Comparison of ENCODE assay signal across 10 mouse cellular contexts in the genomic region with DNA sequence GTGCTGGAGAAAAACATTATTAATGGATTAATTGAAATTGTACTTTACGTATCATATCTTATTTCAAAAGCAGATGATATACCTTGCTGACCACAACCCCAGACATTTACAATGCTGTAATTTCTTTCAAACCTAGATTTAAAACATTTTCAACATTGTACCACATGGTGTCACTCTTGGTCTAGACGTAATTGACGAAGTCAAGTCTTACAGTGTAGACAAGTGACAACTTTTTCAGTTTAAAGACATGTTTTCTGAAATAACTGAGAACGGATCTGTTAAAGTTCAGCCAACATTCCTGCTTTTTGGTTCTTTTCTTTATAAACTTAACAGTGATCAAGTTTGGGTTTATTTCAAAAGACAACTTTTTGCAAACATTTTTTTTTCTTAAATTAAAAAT. TPM values are rescaled to one million over a fixed set of nuclear protein-coding genes. Genes with fewer than 3 reads are reported as not detected.
DNase-seq lines count a peak whose midpoint lies in the region; ATAC-seq and TF ChIP-seq lines count a peak whose summit lies in the region.
"Had no signal": no experiment of that assay in that cellular context is flagged by ENCODE, and none has a peak within 500 bp of the region (broad histone marks: within the 10 kb centered on the region; RNA-seq: fewer than 3 reads in every experiment).

No protein-coding gene starts in this region.

- peak; percentile 57 for DNase-seq in 416B (ENCODE audit: low read depth)
- peak; percentile 26 for DNase-seq in R1 (ENCODE audit: low read depth, low spot score)
- no peak for DNase-seq in ovary, adult 18-20 months (ENCODE audit: low spot score)
- DNase-seq in right cerebral cortex, adult 18-20 months: no peak
- DNase-seq in adrenal gland, postnatal 36 days: no peak
- DNase-seq: adrenal gland, postnatal 14 days; spleen, adult 18-20 months had no signal

- TF ChIP-seq CTCF in intestine, postnatal 0 days (IDR thresholded peaks at IDR 0.05; ENCODE audit: low read depth): peak; percentile 76

- no peak overlapping the region for H3K4me2 ChIP-seq in intestine, postnatal 0 days (replicated peaks; ENCODE audit: low read depth)
- H3K4me2 ChIP-seq in intestine, embryonic 16.5 days (ENCODE audit: low read depth, low read length): no peak overlapping the region
- no peak overlapping the region for H3K4me2 ChIP-seq in hindbrain, embryonic 16.5 days (ENCODE audit: low read length)

- H3K27ac ChIP-seq in intestine, postnatal 0 days (ENCODE audit: low read depth, low read length): no peak overlapping the region
- H3K27ac ChIP-seq in intestine, embryonic 16.5 days (ENCODE audit: low read length): no peak overlapping the region
- H3K27ac ChIP-seq in hindbrain, embryonic 16.5 days (ENCODE audit: low read depth, low read length): no peak overlapping the region

- H3K27me3 ChIP-seq in intestine, postnatal 0 days (replicated peaks; ENCODE audit: control insufficient read depth, insufficient read depth, low read length): no peaks in the 10 kb centered on the region
- H3K27me3 ChIP-seq in intestine, embryonic 16.5 days (replicated peaks; ENCODE audit: control insufficient read depth, insufficient read depth, low read length): no peaks in the 10 kb centered on the region
- no peaks in the 10 kb centered on the region for H3K27me3 ChIP-seq in hindbrain, embryonic 16.5 days (replicated peaks; ENCODE audit: control insufficient read depth, insufficient read depth, low read length)

- ATAC-seq in intestine, postnatal 0 days: no peak
- no peak for ATAC-seq in intestine, embryonic 16.5 days
- peak; percentile 71; the same call in 1 of the 2 replicates for ATAC-seq in hindbrain, embryonic 16.5 days

- no peaks in the 10 kb centered on the region for H3K9me3 ChIP-seq in intestine, postnatal 0 days (ENCODE audit: control insufficient read depth)
- no peaks in the 10 kb centered on the region for H3K9me3 ChIP-seq in intestine, embryonic 16.5 days (ENCODE audit: control insufficient read depth, low read length)
- H3K9me3 ChIP-seq in hindbrain, embryonic 16.5 days (ENCODE audit: control insufficient read depth, low read length): no peaks in the 10 kb centered on the region

- whole genome bisulfite sequencing in intestine, postnatal 0 days: 34% methylated on average over 4 of the region's 4 CpGs
- WGBS in intestine, embryonic 16.5 days: 36% methylated on average over 4 of the region's 4 CpGs
- 39% methylated on average over 4 of the region's 4 CpGs for WGBS in hindbrain, embryonic 16.5 days

- H3K4me1 ChIP-seq in intestine, postnatal 0 days (replicated peaks; ENCODE audit: control insufficient read depth, insufficient read depth, low read length): no peaks in the 10 kb centered on the region
- no peaks in the 10 kb centered on the region for H3K4me1 ChIP-seq in intestine, embryonic 16.5 days (ENCODE audit: control insufficient read depth, insufficient read depth, low read length)
- no peaks in the 10 kb centered on the region for H3K4me1 ChIP-seq in hindbrain, embryonic 16.5 days (ENCODE audit: control insufficient read depth, insufficient read depth, low read depth, low read length)

- no peak overlapping the region for H3K4me3 ChIP-seq in intestine, postnatal 0 days (ENCODE audit: low read depth, low read length)
- H3K4me3 ChIP-seq in intestine, embryonic 16.5 days (ENCODE audit: low read length): no peak overlapping the region
- no peak overlapping the region for H3K4me3 ChIP-seq in hindbrain, embryonic 16.5 days (ENCODE audit: low read length)

- no peaks in the 10 kb centered on the region for H3K36me3 ChIP-seq in intestine, postnatal 0 days (ENCODE audit: control insufficient read depth, insufficient read depth)
- no peaks in the 10 kb centered on the region for H3K36me3 ChIP-seq in intestine, embryonic 16.5 days (ENCODE audit: control insufficient read depth, insufficient read depth, low read length)
- no peaks in the 10 kb centered on the region for H3K36me3 ChIP-seq in hindbrain, embryonic 16.5 days (ENCODE audit: control insufficient read depth, insufficient read depth, low read length)

- H3K9ac ChIP-seq in intestine, postnatal 0 days (ENCODE audit: low read depth, low read length): no peak overlapping the region
- no peak overlapping the region for H3K9ac ChIP-seq in intestine, embryonic 16.5 days (ENCODE audit: low read depth, low read length)
- no peak overlapping the region for H3K9ac ChIP-seq in hindbrain, embryonic 16.5 days (ENCODE audit: low read depth, low read length)

RNA-seq across cellular contexts. Expression of gene Serpinb8, which starts 46.1 kb away (rescaled TPM):
- polyA plus RNA-seq in intestine, postnatal 0 days (2015; fragmentation: Nextera tagmentation; extraction: Ambion mirVana): 0.90 and 1.5 TPM in 2 replicates
- polyA plus RNA-seq in intestine, embryonic 16.5 days (2015; fragmentation: Nextera tagmentation; extraction: Ambion mirVana): 0.72 and 0.81 TPM in 2 replicates
- 0.55 and 0.80 TPM in 2 replicates for polyA plus RNA-seq in hindbrain, embryonic 16.5 days (2015; fragmentation: Nextera tagmentation; extraction: Ambion mirVana)
- total RNA-seq in adrenal gland, postnatal 36 days (2021): 1 to 10 TPM; 2.8 to 4.3 TPM

Comparison
In these comparisons a context has a peak if more than half of its experiments do, and no peak if none do; other contexts are left out.
1. DNase-seq: peak in 416B (single experiment) and R1 (single experiment); none in ovary, adult 18-20 months (single experiment), right cerebral cortex, adult 18-20 months (single experiment) and adrenal gland, postnatal 36 days (0 of 2).